Mouse (Mus musculus) heart, embryonic 11.5 days (tissue): ENCODE data around the gene Egfl7. TPM values are rescaled to one million over a fixed set of nuclear protein-coding genes. Genes with fewer than 3 reads are reported as not detected.
A peak's percentile ranks its signal among the peaks of the same experiment; 100 is the strongest.

Experiments used
- ATAC-seq: fragments of 200-750 bp; cut with Nextera tagmentation; replicated peaks from 2 replicates; pipeline ENCODE4 v1.8.0; 2017; ENCODE audit warnings: moderate library complexity; ENCODE audit not compliant: insufficient number of reproducible peaks, low FRiP score, low TSS enrichment
- H3K27ac ChIP-seq: fragments of 300-500 bp; sonication (generic); 2 replicates; pipeline ENCODE4 v1.5.1; 2014; ENCODE audit warnings: mild to moderate bottlenecking, low read depth, low read length
- H3K27me3 ChIP-seq: fragments of 300-500 bp; sonication (generic); 2 replicates; pipeline ENCODE4 v1.6.1; 2014; ENCODE audit warnings: mild to moderate bottlenecking, low read length, mixed read lengths; ENCODE audit not compliant: control insufficient read depth, insufficient read depth
- H3K36me3 ChIP-seq: fragments of 300-500 bp; sonication (generic); 2 replicates; pipeline ENCODE4 v1.6.1; 2014; ENCODE audit warnings: mild to moderate bottlenecking, low read length, moderate library complexity, mixed read lengths; ENCODE audit not compliant: control insufficient read depth, insufficient read depth
- H3K4me1 ChIP-seq: fragments of 300-500 bp; sonication (generic); 2 replicates; pipeline ENCODE4 v1.6.1; 2014; ENCODE audit warnings: low read length; ENCODE audit not compliant: control insufficient read depth, insufficient read depth
- H3K4me2 ChIP-seq: fragments of 300-500 bp; sonication (generic); 2 replicates; pipeline ENCODE4 v1.6.1; 2014; ENCODE audit warnings: mild to moderate bottlenecking, moderate library complexity
- H3K4me3 ChIP-seq: fragments of 300-500 bp; sonication (generic); 2 replicates; pipeline ENCODE4 v1.5.1; 2014; ENCODE audit warnings: low read depth, low read length
- H3K9ac ChIP-seq: fragments of 300-500 bp; sonication (generic); 2 replicates; pipeline ENCODE4 v1.6.1; 2014; ENCODE audit warnings: mild to moderate bottlenecking, low read depth, low read length, moderate library complexity
- H3K9me3 ChIP-seq: fragments of 300-500 bp; sonication (generic); replicated peaks from 2 replicates; pipeline ENCODE4 v1.6.1; 2016; ENCODE audit warnings: low read length; ENCODE audit not compliant: control insufficient read depth
- WGBS: fragments of 180-500 bp; shearing (Covaris S2); extraction: QIAGEN DNeasy Blood & Tissue Kit; methylation state at CpG from one replicate; pipeline ENCODE4 v1.1.7; 2014; ENCODE audit not compliant: insufficient replicate concordance; 5-methylcytosine and 5-hydroxymethylcytosine counted together
- polyA plus RNA-seq: library from polyadenylated mRNA; unstranded; fragments of >200 nt; fragmentation: Nextera tagmentation; extraction: Ambion mirVana; gene quantifications from 2 replicates; pipeline ENCODE4 v1.2.1, GENCODE M21; 2014

Egfl7 gene
- polyA plus RNA-seq, 1 experiment from 2014 or later: 145 TPM

- Histone ChIP-seq H3K9me3 (no peaks in the 10 kb centered on the region), H3K27ac (no peak overlapping the region), H3K4me1 (peaks cover under 1% of the 10 kb centered on the region; the same call in 1 of the 2 replicates), H3K27me3 (no peaks in the 10 kb centered on the region), H3K9ac (no peak overlapping the region), H3K4me2 (no peak overlapping the region), H3K36me3 (peaks cover 7% of the 10 kb centered on the region; the same call in 1 of the 2 replicates), H3K4me3 (no peak overlapping the region)
- no peak for ATAC-seq
- 84% methylated on average over 2 of the region's 2 CpGs for WGBS
Observed at GRCm38 (mm10) chr2:26597810-26598209, 18.0 kb downstream of the Egfl7 start.

DNA sequence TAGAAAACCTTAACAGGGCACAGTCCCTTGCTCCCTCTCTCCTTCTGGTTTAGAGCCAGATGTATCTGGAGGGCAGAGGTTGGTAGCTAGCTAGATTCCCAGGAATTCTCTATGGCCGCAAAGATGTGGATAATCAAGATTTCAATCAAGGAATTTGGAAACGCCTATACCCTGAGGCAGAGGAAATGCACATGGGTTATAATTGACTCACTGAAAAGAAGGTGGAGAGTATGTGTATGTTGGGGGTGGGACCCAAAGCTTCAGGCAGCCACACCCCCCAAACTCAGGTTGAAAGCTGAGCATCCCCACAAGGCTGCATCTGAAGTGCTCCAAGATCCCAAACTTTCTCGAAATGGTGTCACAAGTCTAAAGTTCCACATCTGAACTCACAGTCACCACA lies 18.6 kb downstream of the Egfl7 start:
- Histone ChIP-seq H3K36me3 (0 out of 2 replicates have a peak, but pooled peaks cover 5% of the 10 kb centered on the region), H3K9me3 (no peaks in the 10 kb centered on the region), H3K27ac (no peak overlapping the region), H3K9ac (no peak overlapping the region), H3K4me3 (no peak overlapping the region), H3K4me2 (no peak overlapping the region), H3K4me1 (peaks cover 5% of the 10 kb centered on the region; the same call in 1 of the 2 replicates), H3K27me3 (no peaks in the 10 kb centered on the region)
- no peak for ATAC-seq
- WGBS: 67% methylated on average over 3 of the region's 3 CpGs

DNA sequence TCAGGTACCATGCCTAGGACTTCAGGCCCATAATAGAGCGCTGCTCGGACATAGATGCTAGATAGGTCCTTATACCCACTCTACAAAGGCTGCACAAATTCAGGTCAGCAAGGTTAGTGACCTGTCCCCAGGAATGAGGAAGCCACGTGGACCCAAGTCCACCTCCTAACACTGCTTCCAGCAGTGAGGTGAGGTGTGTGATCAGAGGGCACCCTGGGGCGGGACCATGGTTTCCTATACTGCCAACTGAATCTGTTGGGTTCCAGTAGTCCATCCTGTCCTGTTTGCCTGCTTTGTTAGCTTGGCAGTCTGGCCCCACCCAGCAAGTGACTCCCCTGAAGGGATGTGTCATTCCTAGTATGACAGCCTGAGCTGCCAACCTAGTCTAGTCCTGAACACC lies 20.2 kb downstream of the Egfl7 start:
- no peak overlapping the region for H3K4me3 ChIP-seq
- H3K27me3 ChIP-seq: no peaks in the 10 kb centered on the region
- H3K4me2 ChIP-seq: no peak overlapping the region
- WGBS: 89% methylated on average over 4 of the region's 4 CpGs
- no peaks in the 10 kb centered on the region for H3K9me3 ChIP-seq
- peaks cover 5% of the 10 kb centered on the region; the same call in 1 of the 2 replicates for H3K4me1 ChIP-seq
- ATAC-seq: no peak
- H3K9ac ChIP-seq: no peak overlapping the region
- no peak overlapping the region for H3K27ac ChIP-seq
- H3K36me3 ChIP-seq: 0 out of 2 replicates have a peak, but pooled peaks cover 3% of the 10 kb centered on the region

GRCm38 (mm10) chr2:26600664-26601063 lies 20.9 kb downstream of the Egfl7 start:
- no peak for ATAC-seq
- WGBS: 79% methylated on average over 2 of the region's 2 CpGs

GRCm38 (mm10) chr2:26601595-26601994 lies 21.8 kb downstream of the Egfl7 start:
- Histone ChIP-seq H3K4me1 (peaks cover 12% of the 10 kb centered on the region), H3K27ac (no peak overlapping the region), H3K4me3 (no peak overlapping the region), H3K36me3 (no peaks in the 10 kb centered on the region), H3K9ac (no peak overlapping the region), H3K9me3 (no peaks in the 10 kb centered on the region), H3K27me3 (no peaks in the 10 kb centered on the region), H3K4me2 (no peak overlapping the region)
- WGBS: 88% methylated on average over 1 of the region's 1 CpGs
- ATAC-seq: no peak

More at GRCm38 (mm10) chr2:26600664-26601063, 20.9 kb downstream of the Egfl7 start:
- Histone ChIP-seq H3K27ac (no peak overlapping the region), H3K4me1 (peaks cover 5% of the 10 kb centered on the region; the same call in 1 of the 2 replicates), H3K4me3 (no peak overlapping the region), H3K4me2 (no peak overlapping the region), H3K9me3 (no peaks in the 10 kb centered on the region), H3K36me3 (0 out of 2 replicates have a peak, but pooled peaks cover 3% of the 10 kb centered on the region), H3K27me3 (no peaks in the 10 kb centered on the region), H3K9ac (no peak overlapping the region)

DNA sequence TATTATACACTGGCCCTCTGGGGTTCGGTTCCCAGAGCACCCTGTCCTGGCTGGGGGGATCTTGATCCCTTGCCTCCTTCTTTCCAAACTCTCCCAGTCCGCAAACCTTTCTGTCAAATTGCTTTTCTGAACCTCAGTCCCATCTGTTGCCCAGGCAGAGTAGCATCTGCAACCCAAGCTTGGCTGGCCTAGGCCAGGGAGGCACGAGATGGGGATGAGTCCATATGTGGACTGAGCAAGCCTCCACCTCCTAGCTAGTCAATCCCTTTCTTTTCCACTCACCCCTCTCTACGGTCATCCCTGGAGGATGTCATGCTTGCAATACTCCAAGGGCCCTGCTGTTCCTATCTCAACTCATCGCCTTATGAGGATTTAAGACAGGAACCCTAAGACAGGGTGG lies 22.8 kb downstream of the Egfl7 start:
- ATAC-seq: no peak
- Histone ChIP-seq H3K9ac (0 out of 2 replicates have a peak overlapping the region, but pooled peaks have one; percentile 80), H3K4me3 (peak overlapping the region; percentile 68; the same call in 1 of the 2 replicates)

DNA sequence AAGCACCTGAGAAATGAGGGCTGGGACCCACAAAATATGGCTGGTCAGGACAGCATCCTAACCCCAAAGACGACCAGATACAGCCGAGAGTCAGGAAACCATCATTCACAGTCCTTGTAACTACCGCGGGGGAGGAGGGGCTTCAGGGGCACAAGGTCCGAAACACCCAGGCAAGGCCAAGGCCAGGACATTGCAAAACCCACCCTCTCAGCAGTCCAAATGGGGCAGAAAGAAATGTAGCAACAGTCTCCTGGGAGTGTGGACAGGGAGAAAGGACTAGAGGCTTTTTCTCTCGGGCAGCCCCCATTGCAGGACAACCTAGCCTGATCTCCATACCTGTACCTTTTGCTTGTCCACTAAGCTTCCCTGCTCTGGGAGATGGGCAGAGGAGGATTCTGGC lies 23.3 kb downstream of the Egfl7 start:
- H3K27ac ChIP-seq: no peak overlapping the region
- peak overlapping the region; percentile 90 for H3K4me2 ChIP-seq
- H3K36me3 ChIP-seq: no peaks in the 10 kb centered on the region
- H3K4me3 ChIP-seq: peak overlapping the region; percentile 68
- ATAC-seq: no peak
- peaks cover 22% of the 10 kb centered on the region for H3K4me1 ChIP-seq
- H3K27me3 ChIP-seq: no peaks in the 10 kb centered on the region; the same call in 1 of the 2 replicates
- H3K9ac ChIP-seq: peak overlapping the region; percentile 80
- H3K9me3 ChIP-seq: no peaks in the 10 kb centered on the region
- WGBS: 9% methylated on average over 6 of the region's 6 CpGs

More for the DNA sequence above, 22.8 kb downstream of the Egfl7 start:
- 79% methylated on average over 5 of the region's 5 CpGs for WGBS
- H3K27ac ChIP-seq: no peak overlapping the region
- no peaks in the 10 kb centered on the region for H3K36me3 ChIP-seq
- H3K27me3 ChIP-seq: no peaks in the 10 kb centered on the region; the same call in 1 of the 2 replicates
- H3K4me1 ChIP-seq: peaks cover 22% of the 10 kb centered on the region
- H3K9me3 ChIP-seq: no peaks in the 10 kb centered on the region
- peak overlapping the region; percentile 90 for H3K4me2 ChIP-seq

DNA sequence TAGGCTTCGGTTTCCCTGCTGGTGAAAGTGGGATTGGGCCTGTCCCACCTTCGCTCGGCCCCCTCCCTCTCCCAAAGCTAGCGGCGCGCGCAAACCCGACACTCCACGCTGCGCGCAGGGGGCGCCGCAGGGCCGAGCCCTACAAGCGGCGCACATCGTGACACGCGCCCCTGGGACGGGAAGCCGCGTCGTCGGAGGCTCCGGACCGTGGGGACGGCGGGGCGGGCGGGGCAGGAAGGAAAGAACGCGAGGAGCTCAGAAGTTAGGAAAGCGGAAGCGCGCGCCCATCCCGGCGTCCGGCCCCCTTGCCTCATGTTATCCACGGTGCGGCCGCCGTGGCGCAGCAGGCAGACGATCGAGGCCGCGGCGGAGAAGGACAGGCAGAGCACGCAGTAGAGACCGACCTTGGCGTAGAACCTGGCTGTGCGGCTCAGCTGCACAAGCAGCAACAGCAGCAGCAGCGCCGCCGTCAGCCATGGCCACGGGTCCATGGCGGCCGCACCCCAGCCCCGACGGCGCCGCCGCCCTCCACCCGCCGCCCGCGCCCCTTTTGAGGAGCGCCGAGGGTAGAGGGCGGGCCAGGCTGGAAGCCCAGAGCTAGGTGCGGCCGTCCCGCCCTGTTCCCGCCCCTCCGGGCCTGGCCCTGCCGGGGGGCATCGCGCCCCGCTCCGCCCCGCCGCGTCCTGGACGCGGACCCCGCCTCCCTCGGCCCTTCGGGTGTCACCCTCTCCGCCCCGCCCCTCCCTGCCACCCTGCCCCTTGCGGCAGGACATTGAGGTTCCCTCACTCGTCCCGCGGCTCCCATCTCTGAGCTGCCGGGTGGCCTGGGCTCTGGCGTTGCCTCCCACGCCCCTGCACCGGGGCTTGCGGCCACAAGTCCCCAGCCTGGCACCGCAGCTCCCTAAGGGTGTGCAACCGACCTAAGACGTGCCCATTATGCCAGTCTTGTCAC lies 24.2 kb downstream of the Egfl7 start, which contains the start of gene Agpat2:
TSS of gene Agpat2 (minus strand) at position 698 of the 952 bp plus-strand sequence.
- peak within 1 kb of the TSS; percentile 65; the same call in 1 of the 2 replicates for H3K27ac ChIP-seq

More for the DNA sequence above, 24.2 kb downstream of the Egfl7 start, which contains the start of gene Agpat2:
- H3K4me3 ChIP-seq: peak within 1 kb of the TSS; percentile 68
- no peaks in the 10 kb centered on the region for H3K36me3 ChIP-seq
- peak; percentile 79 for ATAC-seq
- H3K4me1 ChIP-seq: peaks cover 22% of the 10 kb centered on the region
- peak within 1 kb of the TSS; percentile 90 for H3K4me2 ChIP-seq
- H3K27me3 ChIP-seq: no peaks in the 10 kb centered on the region; the same call in 1 of the 2 replicates
- peak within 1 kb of the TSS; percentile 80 for H3K9ac ChIP-seq
- under 1% methylated on average over 74 of the region's 103 CpGs for whole genome bisulfite sequencing
- no peaks in the 10 kb centered on the region for H3K9me3 ChIP-seq
